8 mouse cellular contexts compared by ENCODE assay signal in the genomic region with DNA sequence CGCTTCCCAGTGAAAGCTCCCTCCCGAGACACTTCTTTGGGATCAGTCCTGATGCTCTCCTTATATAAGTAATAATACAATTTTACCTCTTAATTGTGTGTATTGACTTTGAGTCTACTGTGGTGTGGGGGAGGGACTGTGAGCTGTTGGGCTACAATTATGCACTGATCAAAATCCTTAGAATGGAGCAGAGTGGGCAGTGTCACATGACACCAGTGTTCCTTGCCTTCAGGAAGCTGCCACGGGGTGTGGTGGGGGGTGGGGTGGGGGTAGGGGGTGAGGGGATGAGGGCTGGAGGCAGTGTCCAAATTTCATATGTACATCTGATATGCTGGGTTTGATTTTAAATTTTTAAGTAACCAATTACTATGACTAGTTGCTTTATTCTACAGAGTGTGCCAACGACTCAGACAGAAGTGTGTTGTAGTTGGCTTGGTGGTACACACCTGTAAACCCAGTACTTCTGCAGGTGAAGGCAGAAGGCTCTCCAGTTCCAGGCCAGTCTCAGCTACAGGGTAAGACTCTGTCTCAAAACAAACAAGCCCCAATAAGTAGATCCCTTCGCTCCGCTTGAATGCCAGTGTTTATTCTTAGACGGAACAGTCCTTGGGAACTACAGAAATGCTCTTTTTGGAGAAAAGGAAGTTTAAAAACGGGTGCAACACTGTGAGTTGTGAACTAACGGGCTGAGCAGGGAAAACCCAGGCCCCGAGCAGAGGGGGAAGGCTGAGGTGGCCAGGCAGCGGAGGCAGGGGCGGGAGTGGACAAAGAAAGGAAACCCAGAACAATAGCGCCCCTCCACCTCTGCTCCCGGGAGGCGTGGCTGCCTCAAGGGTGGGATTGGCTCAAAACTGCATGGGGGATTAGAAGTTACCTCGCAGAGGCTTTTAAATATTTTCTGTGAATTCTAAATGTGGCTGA. TPM values are rescaled to one million over a fixed set of nuclear protein-coding genes. Genes with fewer than 3 reads are reported as not detected.
DNase-seq lines count a peak whose midpoint lies in the region; ATAC-seq lines count a peak whose summit lies in the region.

No protein-coding gene starts in this region.

- H3K9ac ChIP-seq in intestine, embryonic 15.5 days: 0 out of 2 replicates have a peak overlapping the region, but pooled peaks have one; percentile 18
- no peak overlapping the region for H3K9ac ChIP-seq in liver, embryonic 15.5 days
- peak overlapping the region; percentile 52 for H3K9ac ChIP-seq in neural tube, embryonic 13.5 days

- no peaks in the 10 kb centered on the region for H3K9me3 ChIP-seq in intestine, embryonic 15.5 days
- no peaks in the 10 kb centered on the region for H3K9me3 ChIP-seq in liver, embryonic 15.5 days (replicated peaks)
- no peaks in the 10 kb centered on the region for H3K9me3 ChIP-seq in neural tube, embryonic 13.5 days

- H3K4me2 ChIP-seq in intestine, embryonic 15.5 days (replicated peaks): peak overlapping the region; percentile 66
- peak overlapping the region; percentile 57 for H3K4me2 ChIP-seq in liver, embryonic 15.5 days
- peak overlapping the region; percentile 53 for H3K4me2 ChIP-seq in neural tube, embryonic 13.5 days

- H3K4me1 ChIP-seq in intestine, embryonic 15.5 days (replicated peaks): no peaks in the 10 kb centered on the region
- H3K4me1 ChIP-seq in liver, embryonic 15.5 days (replicated peaks): no peaks in the 10 kb centered on the region; the same call in 1 of the 2 replicates
- peaks cover 7% of the 10 kb centered on the region for H3K4me1 ChIP-seq in neural tube, embryonic 13.5 days (replicated peaks)

- H3K27me3 ChIP-seq in intestine, embryonic 15.5 days (replicated peaks): no peaks in the 10 kb centered on the region
- H3K27me3 ChIP-seq in liver, embryonic 15.5 days: no peaks in the 10 kb centered on the region
- no peaks in the 10 kb centered on the region for H3K27me3 ChIP-seq in neural tube, embryonic 13.5 days

- WGBS in intestine, embryonic 15.5 days: 17% methylated on average over 16 of the region's 16 CpGs
- 16% methylated on average over 16 of the region's 16 CpGs for WGBS in liver, embryonic 15.5 days (ENCODE audit: insufficient replicate concordance)
- 14% methylated on average over 16 of the region's 16 CpGs for WGBS in neural tube, embryonic 13.5 days

- H3K4me3 ChIP-seq in intestine, embryonic 15.5 days (replicated peaks): peak overlapping the region; percentile 20
- H3K4me3 ChIP-seq in liver, embryonic 15.5 days (replicated peaks): peak overlapping the region; percentile 25
- peak overlapping the region; percentile 28 for H3K4me3 ChIP-seq in neural tube, embryonic 13.5 days

- H3K36me3 ChIP-seq in intestine, embryonic 15.5 days: no peaks in the 10 kb centered on the region
- no peaks in the 10 kb centered on the region for H3K36me3 ChIP-seq in liver, embryonic 15.5 days (replicated peaks)
- no peaks in the 10 kb centered on the region for H3K36me3 ChIP-seq in neural tube, embryonic 13.5 days

- DNase-seq in ES-CJ7 (ENCODE audit: low read depth, low spot score): peak; percentile 66
- DNase-seq in embryo, embryonic 10.5 days (ENCODE audit: low spot score): peak; percentile 82
- DNase-seq in heart, adult 18-20 months: peak; percentile 65 to 82
- DNase-seq in frontal cortex, postnatal 25 days (ENCODE audit: low spot score in 2 of 2): no peak
- DNase-seq in B cell, adult 2 months: no peak

- H3K27ac ChIP-seq in intestine, embryonic 15.5 days: no peak overlapping the region; the same call in 1 of the 2 replicates
- no peak overlapping the region for H3K27ac ChIP-seq in liver, embryonic 15.5 days (replicated peaks)
- 0 out of 2 replicates have a peak overlapping the region, but pooled peaks have one; percentile 38 for H3K27ac ChIP-seq in neural tube, embryonic 13.5 days (replicated peaks)

- ATAC-seq in intestine, embryonic 15.5 days: peak; percentile 58; the same call in 1 of the 2 replicates
- ATAC-seq in liver, embryonic 15.5 days (ENCODE audit: insufficient read depth): no peak
- ATAC-seq in neural tube, embryonic 13.5 days (ENCODE audit: low read depth): peak; percentile 56; the same call in 1 of the 2 replicates

RNA-seq across cellular contexts. Expression of a gene that starts 45.0 kb away (rescaled TPM):
- 10 to 100 TPM; 36.0 to 40.6 TPM for total RNA-seq in heart, adult 18-20 months (2021)
- polyA plus RNA-seq in intestine, embryonic 15.5 days (2015; fragmentation: Nextera tagmentation; extraction: Ambion mirVana): 72.6 and 85.0 TPM in 2 replicates
- 40.7 and 42.3 TPM in 2 replicates for polyA plus RNA-seq in liver, embryonic 15.5 days (2015; fragmentation: Nextera tagmentation; extraction: Ambion mirVana)
- 66.7 and 74.3 TPM in 2 replicates for polyA plus RNA-seq in neural tube, embryonic 13.5 days (2015; fragmentation: Nextera tagmentation; extraction: Ambion mirVana)

Comparison
In these comparisons a context has a peak if more than half of its experiments do, and no peak if none do; other contexts are left out.
1. DNase-seq: peak in ES-CJ7 (single experiment), embryo, embryonic 10.5 days (single experiment) and heart, adult 18-20 months (2 of 2); none in frontal cortex, postnatal 25 days (0 of 2) and B cell, adult 2 months (0 of 2).
2. Peak in every context shown above with its lines, with median percentiles within 50 percentile points of each other: H3K4me2 ChIP-seq and H3K4me3 ChIP-seq.